Mouse (Mus musculus) cerebellum, adult 2 months (tissue): ENCODE data around the gene AC153137.1.

ENCODE experiments used
- CTCF ChIP-seq: fragments of 200-500 bp; IDR thresholded peaks from 2 replicates; pipeline ENCODE4 v1.5.1; 2011; ENCODE audit warnings: low read depth, mild to moderate bottlenecking, control low read depth, low read length, moderate library complexity, borderline replicate concordance; ENCODE audit not compliant: insufficient read depth
- POLR2A ChIP-seq: fragments of 200-500 bp; IDR thresholded peaks from 2 replicates; pipeline ENCODE4 v1.6.1; 2011; ENCODE audit warnings: low read length, control low read depth, borderline replicate concordance; ENCODE audit not compliant: insufficient read depth

GRCm38 (mm10) chr1:30951795-30952194 is 26.0 kb downstream of the AC153137.1 start:
- TF ChIP-seq CTCF (no peak), POLR2A (no peak)
